Mouse (Mus musculus): ENCODE results near the gene Smyd3. TPM values are rescaled to one million over a fixed set of nuclear protein-coding genes. Genes with fewer than 3 reads are reported as not detected.

Smyd3 gene
- 1 to 10 TPM; 7.8 TPM for total RNA-seq (2021)
- long read RNA-seq, experiment 1, partial matches to known transcripts, result 2 of 2 reads
- long read RNA-seq, experiment 1, other reads (novel, unspliced or antisense), result 0 of 2 reads
- long read RNA-seq, experiment 2, partial matches to known transcripts, result 1 of 3 reads
- long read RNA-seq, experiment 2, other reads (novel, unspliced or antisense), result 1 of 3 reads

GRCm38 (mm10) chr1:179517713-179518465 lies at the start of gene Smyd3:
TSS of gene Smyd3 (minus strand) at chr1:179518041.
- DNase-seq (ENCODE audit: low spot score in 2 of 2), result peak; percentile 59 to 80

GRCm38 (mm10) chr1:179567558-179567957 lies 49.7 kb upstream of the Smyd3 start:
- no peak for DNase-seq (ENCODE audit: low spot score in 2 of 2)

GRCm38 (mm10) chr1:179563926-179564325 lies 46.1 kb upstream of the Smyd3 start:
- DNase-seq (ENCODE audit: low spot score in 2 of 2), result no peak

- DNase-seq (ENCODE audit: low spot score in 2 of 2), result no peak
Observed at GRCm38 (mm10) chr1:179563211-179563610, 45.4 kb upstream of the Smyd3 start.

- DNase-seq (ENCODE audit: low spot score in 2 of 2), result no peak
Observed at GRCm38 (mm10) chr1:179560845-179561430, 43.1 kb upstream of the Smyd3 start.

GRCm38 (mm10) chr1:179559446-179560194 lies 41.8 kb upstream of the Smyd3 start:
- no peak for DNase-seq (ENCODE audit: low spot score in 2 of 2)

- DNase-seq (ENCODE audit: low spot score in 2 of 2), result no peak
Observed at GRCm38 (mm10) chr1:179556921-179557320, 39.1 kb upstream of the Smyd3 start.

- no peak for DNase-seq (ENCODE audit: low spot score in 2 of 2)
Observed at GRCm38 (mm10) chr1:179553949-179554347, 36.1 kb upstream of the Smyd3 start.

GRCm38 (mm10) chr1:179553197-179553948 lies 35.5 kb upstream of the Smyd3 start:
- DNase-seq (ENCODE audit: low spot score in 2 of 2), result no peak

GRCm38 (mm10) chr1:179552751-179553150 lies 34.9 kb upstream of the Smyd3 start:
- DNase-seq (ENCODE audit: low spot score in 2 of 2), result no peak

- DNase-seq (ENCODE audit: low spot score in 2 of 2), result no peak
Observed at GRCm38 (mm10) chr1:179551921-179552320, 34.1 kb upstream of the Smyd3 start.

GRCm38 (mm10) chr1:179551336-179551735 lies 33.5 kb upstream of the Smyd3 start:
- DNase-seq (ENCODE audit: low spot score in 2 of 2), result no peak

GRCm38 (mm10) chr1:179548996-179549752 lies 31.3 kb upstream of the Smyd3 start:
- no peak for DNase-seq (ENCODE audit: low spot score in 2 of 2)

GRCm38 (mm10) chr1:179548220-179548619 lies 30.4 kb upstream of the Smyd3 start:
- DNase-seq (ENCODE audit: low spot score in 2 of 2), result no peak

GRCm38 (mm10) chr1:179547176-179547575 lies 29.3 kb upstream of the Smyd3 start:
- no peak for DNase-seq (ENCODE audit: low spot score in 2 of 2)

- peak in 1 of 2 experiments; percentile 37 for DNase-seq (ENCODE audit: low spot score in 2 of 2)
Observed at GRCm38 (mm10) chr1:179546551-179546917, 28.7 kb upstream of the Smyd3 start.

- DNase-seq (ENCODE audit: low spot score in 2 of 2), result peak; percentile 92 to 97
Observed at GRCm38 (mm10) chr1:179545768-179546550, 28.1 kb upstream of the Smyd3 start, which contains the start of the genes Tfb2m and Cnst. TSS of gene Tfb2m (minus strand) at chr1:179546267. TSS of gene Cnst (plus strand) at chr1:179546370.

- DNase-seq (ENCODE audit: low spot score in 2 of 2), result no peak
Observed at GRCm38 (mm10) chr1:179541502-179541901, 23.7 kb upstream of the Smyd3 start.

- DNase-seq (ENCODE audit: low spot score in 2 of 2), result no peak
Observed at GRCm38 (mm10) chr1:179539887-179540286, 22.0 kb upstream of the Smyd3 start.
